Mouse (Mus musculus): ENCODE data around the gene Mef2a.

DNA sequence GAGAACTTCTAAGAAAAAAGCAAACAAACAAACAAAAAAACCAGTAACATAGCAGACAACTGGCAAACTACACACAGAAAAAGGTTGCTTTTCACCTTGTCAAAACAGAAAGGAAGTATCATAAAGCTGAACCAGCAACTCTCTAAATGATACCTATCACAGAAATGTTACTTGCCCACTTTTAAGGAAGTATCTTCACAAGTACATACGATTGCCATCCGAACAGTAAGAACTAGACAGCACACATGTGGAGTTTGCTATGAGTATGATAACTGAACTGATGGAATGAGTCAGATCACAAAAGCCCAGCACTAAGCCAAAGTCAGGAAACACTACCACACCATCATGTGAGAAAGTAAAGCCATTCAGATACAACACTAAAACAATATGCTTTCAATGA, 64.6 kb downstream of the Mef2a start:
- TF ChIP-seq GATA1 (IDR thresholded peaks at IDR 0.05; ENCODE audit: low read length) (no peak), TAL1 (IDR thresholded peaks at IDR 0.05; ENCODE audit: low read length) (no peak)

Measured in erythroblast, embryonic 14.5 days (primary cell).